Mouse (Mus musculus): ENCODE measurements at regions not wholly inside any gene's neighbourhood (a gene's known extent, or its start where the extent isn't known, plus 50 kb on each side); places are given as distances from the start of the nearest gene placed in this dataset.

GRCm38 (mm10) chr1:194226550-194227160 is 391.4 kb upstream of the Plxna2 start:
- Histone ChIP-seq H3K27ac (replicated peaks; ENCODE audit: low read depth, low read length) (peak overlapping the region; percentile 68), H3K27me3 (ENCODE audit: control insufficient read depth, insufficient read depth, low read length) (no peaks in the 10 kb centered on the region), H3K4me1 (ENCODE audit: control insufficient read depth, insufficient read depth, low read length) (peaks cover 49% of the 10 kb centered on the region), H3K36me3 (ENCODE audit: control insufficient read depth, insufficient read depth, low read length) (no peaks in the 10 kb centered on the region), H3K9me3 (ENCODE audit: control insufficient read depth, low read length) (no peaks in the 10 kb centered on the region), H3K9ac (replicated peaks; ENCODE audit: low read length) (no peak overlapping the region), H3K4me3 (replicated peaks; ENCODE audit: low read depth, low read length) (no peak overlapping the region), H3K4me2 (ENCODE audit: low read length) (peak overlapping the region; percentile 18; the same call in 1 of the 2 replicates)
- ATAC-seq (ENCODE audit: low FRiP score, low TSS enrichment) (peak; percentile 59), DNase-seq (peak; percentile 69)
- WGBS = 17% methylated on average over 6 of the region's 6 CpGs

GRCm38 (mm10) chr1:194225786-194226185 is 392.2 kb upstream of the Plxna2 start:
- H3K9me3 ChIP-seq (ENCODE audit: control insufficient read depth, low read length) = no peaks in the 10 kb centered on the region
- H3K4me1 ChIP-seq (ENCODE audit: control insufficient read depth, insufficient read depth, low read length) = peaks cover 45% of the 10 kb centered on the region
- no peak overlapping the region for H3K27ac ChIP-seq (replicated peaks; ENCODE audit: low read depth, low read length)

GRCm38 (mm10) chr1:194224046-194224445 is 394.0 kb upstream of the Plxna2 start:
- Histone ChIP-seq H3K9me3 (ENCODE audit: control insufficient read depth, low read length) (no peaks in the 10 kb centered on the region), H3K36me3 (ENCODE audit: control insufficient read depth, insufficient read depth, low read length) (no peaks in the 10 kb centered on the region), H3K27me3 (ENCODE audit: control insufficient read depth, insufficient read depth, low read length) (no peaks in the 10 kb centered on the region), H3K4me1 (ENCODE audit: control insufficient read depth, insufficient read depth, low read length) (peaks cover 41% of the 10 kb centered on the region), H3K4me2 (ENCODE audit: low read length) (no peak overlapping the region), H3K27ac (replicated peaks; ENCODE audit: low read depth, low read length) (0 out of 2 replicates have a peak overlapping the region, but pooled peaks have one; percentile 33), H3K4me3 (replicated peaks; ENCODE audit: low read depth, low read length) (no peak overlapping the region), H3K9ac (replicated peaks; ENCODE audit: low read length) (no peak overlapping the region)
- 65% methylated on average over 1 of the region's 1 CpGs for WGBS
- ATAC-seq (ENCODE audit: low FRiP score, low TSS enrichment) (no peak), DNase-seq (no peak)

More at GRCm38 (mm10) chr1:194225786-194226185, 392.2 kb upstream of the Plxna2 start:
- Histone ChIP-seq H3K4me3 (replicated peaks; ENCODE audit: low read depth, low read length) (no peak overlapping the region), H3K36me3 (ENCODE audit: control insufficient read depth, insufficient read depth, low read length) (no peaks in the 10 kb centered on the region), H3K9ac (replicated peaks; ENCODE audit: low read length) (no peak overlapping the region), H3K27me3 (ENCODE audit: control insufficient read depth, insufficient read depth, low read length) (no peaks in the 10 kb centered on the region), H3K4me2 (ENCODE audit: low read length) (no peak overlapping the region)
- peak; percentile 35; the same call in 1 of the 2 replicates for ATAC-seq (ENCODE audit: low FRiP score, low TSS enrichment)
- WGBS = 4% methylated on average over 1 of the region's 1 CpGs
- DNase-seq = peak; percentile 35

GRCm38 (mm10) chr1:194223610-194224009 is 394.4 kb upstream of the Plxna2 start:
- H3K4me3 ChIP-seq (replicated peaks; ENCODE audit: low read depth, low read length) = no peak overlapping the region
- no peaks in the 10 kb centered on the region for H3K36me3 ChIP-seq (ENCODE audit: control insufficient read depth, insufficient read depth, low read length)
- peaks cover 41% of the 10 kb centered on the region for H3K4me1 ChIP-seq (ENCODE audit: control insufficient read depth, insufficient read depth, low read length)
- H3K9ac ChIP-seq (replicated peaks; ENCODE audit: low read length) = no peak overlapping the region
- H3K9me3 ChIP-seq (ENCODE audit: control insufficient read depth, low read length) = no peaks in the 10 kb centered on the region
- no peaks in the 10 kb centered on the region for H3K27me3 ChIP-seq (ENCODE audit: control insufficient read depth, insufficient read depth, low read length)
- DNase-seq (peak; percentile 31), ATAC-seq (ENCODE audit: low FRiP score, low TSS enrichment) (no peak)
- peak overlapping the region; percentile 33; the same call in 1 of the 2 replicates for H3K27ac ChIP-seq (replicated peaks; ENCODE audit: low read depth, low read length)
- 27% methylated on average over 2 of the region's 2 CpGs for WGBS
- no peak overlapping the region for H3K4me2 ChIP-seq (ENCODE audit: low read length)

- H3K36me3 ChIP-seq (ENCODE audit: control insufficient read depth, insufficient read depth, low read length) = no peaks in the 10 kb centered on the region
- WGBS = 2% methylated on average over 9 of the region's 9 CpGs
- H3K4me2 ChIP-seq (ENCODE audit: low read length) = no peak overlapping the region
- no peaks in the 10 kb centered on the region for H3K27me3 ChIP-seq (ENCODE audit: control insufficient read depth, insufficient read depth, low read length)
- DNase-seq = peak; percentile 91
- no peak overlapping the region for H3K4me3 ChIP-seq (replicated peaks; ENCODE audit: low read depth, low read length)
- no peak overlapping the region for H3K9ac ChIP-seq (replicated peaks; ENCODE audit: low read length)
- peak; percentile 74; the same call in 1 of the 2 replicates for ATAC-seq (ENCODE audit: low FRiP score, low TSS enrichment)
- peaks cover 41% of the 10 kb centered on the region for H3K4me1 ChIP-seq (ENCODE audit: control insufficient read depth, insufficient read depth, low read length)
- H3K27ac ChIP-seq (replicated peaks; ENCODE audit: low read depth, low read length) = peak overlapping the region; percentile 33; the same call in 1 of the 2 replicates
- H3K9me3 ChIP-seq (ENCODE audit: control insufficient read depth, low read length) = no peaks in the 10 kb centered on the region
Observed at GRCm38 (mm10) chr1:194223015-194223414, 395.0 kb upstream of the Plxna2 start.

GRCm38 (mm10) chr1:194208034-194209000 is 409.7 kb upstream of the Plxna2 start:
- no peaks in the 10 kb centered on the region for H3K27me3 ChIP-seq (ENCODE audit: control insufficient read depth, insufficient read depth, low read length)
- 16% methylated on average over 14 of the region's 14 CpGs for WGBS
- H3K4me3 ChIP-seq (replicated peaks; ENCODE audit: low read depth, low read length) = no peak overlapping the region
- peaks cover 13% of the 10 kb centered on the region for H3K4me1 ChIP-seq (ENCODE audit: control insufficient read depth, insufficient read depth, low read length)
- H3K9me3 ChIP-seq (ENCODE audit: control insufficient read depth, low read length) = no peaks in the 10 kb centered on the region
- H3K27ac ChIP-seq (replicated peaks; ENCODE audit: low read depth, low read length) = peak overlapping the region; percentile 71
- no peaks in the 10 kb centered on the region for H3K36me3 ChIP-seq (ENCODE audit: control insufficient read depth, insufficient read depth, low read length)
- peak; percentile 71; the same call in 1 of the 2 replicates for ATAC-seq (ENCODE audit: low FRiP score, low TSS enrichment)
- peak overlapping the region; percentile 21 for H3K4me2 ChIP-seq (ENCODE audit: low read length)
- H3K9ac ChIP-seq (replicated peaks; ENCODE audit: low read length) = no peak overlapping the region; the same call in 1 of the 2 replicates
- DNase-seq = peak; percentile 72

GRCm38 (mm10) chr1:194197516-194197915 is 420.5 kb upstream of the Plxna2 start:
- H3K4me3 ChIP-seq (replicated peaks; ENCODE audit: low read depth, low read length) = no peak overlapping the region
- DNase-seq = no peak
- no peaks in the 10 kb centered on the region for H3K27me3 ChIP-seq (ENCODE audit: control insufficient read depth, insufficient read depth, low read length)
- no peaks in the 10 kb centered on the region for H3K4me1 ChIP-seq (ENCODE audit: control insufficient read depth, insufficient read depth, low read length)
- H3K9me3 ChIP-seq (ENCODE audit: control insufficient read depth, low read length) = no peaks in the 10 kb centered on the region
- H3K9ac ChIP-seq (replicated peaks; ENCODE audit: low read length) = no peak overlapping the region
- no peak for ATAC-seq (ENCODE audit: low FRiP score, low TSS enrichment)
- H3K36me3 ChIP-seq (ENCODE audit: control insufficient read depth, insufficient read depth, low read length) = no peaks in the 10 kb centered on the region
- no peak overlapping the region for H3K4me2 ChIP-seq (ENCODE audit: low read length)
- H3K27ac ChIP-seq (replicated peaks; ENCODE audit: low read depth, low read length) = no peak overlapping the region
- 72% methylated on average over 2 of the region's 2 CpGs for WGBS

GRCm38 (mm10) chr1:194182293-194182692 is 435.7 kb upstream of the Plxna2 start:
- Histone ChIP-seq H3K9ac (replicated peaks; ENCODE audit: low read length) (no peak overlapping the region), H3K27ac (replicated peaks; ENCODE audit: low read depth, low read length) (no peak overlapping the region), H3K4me2 (ENCODE audit: low read length) (no peak overlapping the region), H3K9me3 (ENCODE audit: control insufficient read depth, low read length) (no peaks in the 10 kb centered on the region), H3K27me3 (ENCODE audit: control insufficient read depth, insufficient read depth, low read length) (no peaks in the 10 kb centered on the region), H3K4me1 (ENCODE audit: control insufficient read depth, insufficient read depth, low read length) (no peaks in the 10 kb centered on the region), H3K36me3 (ENCODE audit: control insufficient read depth, insufficient read depth, low read length) (no peaks in the 10 kb centered on the region), H3K4me3 (replicated peaks; ENCODE audit: low read depth, low read length) (no peak overlapping the region)
- 91% methylated on average over 2 of the region's 2 CpGs for WGBS
- ATAC-seq (ENCODE audit: low FRiP score, low TSS enrichment) = no peak
- no peak for DNase-seq
